Mouse (Mus musculus) neural tube, postnatal 0 days (tissue): Measurements from ENCODE around the gene Sytl2. TPM values are rescaled to one million over a fixed set of nuclear protein-coding genes. Genes with fewer than 3 reads are reported as not detected.

ENCODE experiments used
- polyA plus RNA-seq: library from polyadenylated mRNA; unstranded; fragments of >200 nt; fragmentation: Nextera tagmentation; extraction: Ambion mirVana; gene quantifications from 2 replicates; pipeline ENCODE4 v1.2.1, GENCODE M21; 2015

Sytl2 gene
- 12.9 and 13.8 TPM in 2 replicates for polyA plus RNA-seq

GRCm38 (mm10) chr7:90301942-90302646, at the start of gene Sytl2:
Sytl2 (plus strand) TSS chr7:90302252.

GRCm38 (mm10) chr7:90265289-90265970, 36.6 kb upstream of the Sytl2 start, which contains the start of gene Ccdc83:
Ccdc83 (minus strand) TSS chr7:90265777.

GRCm38 (mm10) chr7:90426020-90427001, 124.3 kb downstream of the Sytl2 start, which contains the start of gene Ccdc89:
Ccdc89 (plus strand) TSS chr7:90426577.

GRCm38 (mm10) chr7:90442518-90443080, 140.5 kb downstream of the Sytl2 start, which contains the start of gene Crebzf:
Crebzf (plus strand) TSS chr7:90442729.

GRCm38 (mm10) chr7:90456845-90457468, 154.9 kb downstream of the Sytl2 start, which contains the start of gene Tmem126a:
Tmem126a (minus strand) TSS chr7:90457229.

Other genes with a start within 250 kb of the Sytl2 start
- 27.9 and 35.3 TPM in 2 replicates for gene Picalm, start 172.0 kb upstream of the Sytl2 start, polyA plus RNA-seq
- 0.17 TPM in 1 of 2 replicates, not detected in the other for gene Ccdc83, start 36.5 kb upstream of the Sytl2 start, polyA plus RNA-seq
- 1.2 and 1.4 TPM in 2 replicates for gene Ccdc89, start 124.3 kb downstream of the Sytl2 start, polyA plus RNA-seq
- 32.5 and 33.2 TPM in 2 replicates for gene Crebzf, start 140.5 kb downstream of the Sytl2 start, polyA plus RNA-seq
- 144 and 146 TPM in 2 replicates for gene Tmem126a, start 155.0 kb downstream of the Sytl2 start, polyA plus RNA-seq
- gene Tmem126b, start 173.7 kb downstream of the Sytl2 start, polyA plus RNA-seq = 35.0 and 36.6 TPM in 2 replicates
- 21.4 and 25.2 TPM in 2 replicates for gene Dlg2, start 174.4 kb downstream of the Sytl2 start, polyA plus RNA-seq